Mouse (Mus musculus) urinary bladder, adult 2 months (tissue): ENCODE data around the gene Capn8. TPM values are rescaled to one million over a fixed set of nuclear protein-coding genes. Genes with fewer than 3 reads are reported as not detected.

Experiments
- DNase-seq: peaks from one replicate; pipeline ENCODE4 v3.0.0; 2022; ENCODE audit warnings: low spot score
- polyA plus RNA-seq: library from polyadenylated mRNA; depleted of rRNA; stranded (reverse); fragments of >200 nt; gene quantifications from 2 replicates; pipeline ENCODE4 v1.2.3, GENCODE M21; 2012; rRNA removed

The Capn8 gene
- 0.07 and 0.09 TPM in 2 replicates for polyA plus RNA-seq

GRCm38 (mm10) chr1:182564408-182565120 lies at the start of gene Capn8:
Gene Capn8 (plus strand): TSS chr1:182565007.
- DNase-seq, result no peak

GRCm38 (mm10) chr1:182516758-182517676 lies 47.8 kb upstream of the Capn8 start, which contains the start of gene Capn2:
Gene Capn2 (minus strand): TSS chr1:182517608.
- DNase-seq, result peak; percentile 85

- DNase-seq, result no peak
Observed at GRCm38 (mm10) chr1:182517677-182518011, 47.2 kb upstream of the Capn8 start.

- no peak for DNase-seq
Observed at GRCm38 (mm10) chr1:182518143-182518680, 46.6 kb upstream of the Capn8 start.

- no peak for DNase-seq
Observed at GRCm38 (mm10) chr1:182518811-182519210, 46.0 kb upstream of the Capn8 start.

GRCm38 (mm10) chr1:182519341-182519740 lies 45.5 kb upstream of the Capn8 start:
- no peak for DNase-seq

- DNase-seq, result no peak
Observed at GRCm38 (mm10) chr1:182520091-182520937, 44.5 kb upstream of the Capn8 start.

- no peak for DNase-seq
Observed at GRCm38 (mm10) chr1:182520938-182521500, 43.8 kb upstream of the Capn8 start.

- peak; percentile 2 for DNase-seq
Observed at GRCm38 (mm10) chr1:182522961-182523360, 41.8 kb upstream of the Capn8 start.

- no peak for DNase-seq
Observed at GRCm38 (mm10) chr1:182523692-182524091, 41.1 kb upstream of the Capn8 start.

GRCm38 (mm10) chr1:182525601-182526000 lies 39.2 kb upstream of the Capn8 start:
- DNase-seq, result no peak

- no peak for DNase-seq
Observed at GRCm38 (mm10) chr1:182527261-182527766, 37.5 kb upstream of the Capn8 start.

- DNase-seq, result peak; percentile 63
Observed at GRCm38 (mm10) chr1:182527921-182528858, 36.6 kb upstream of the Capn8 start.

- no peak for DNase-seq
Observed at GRCm38 (mm10) chr1:182533583-182533982, 31.2 kb upstream of the Capn8 start.

GRCm38 (mm10) chr1:182535080-182535481 lies 29.7 kb upstream of the Capn8 start:
- DNase-seq, result no peak

- no peak for DNase-seq
Observed at GRCm38 (mm10) chr1:182539023-182539940, 25.5 kb upstream of the Capn8 start.

- DNase-seq, result no peak
Observed at GRCm38 (mm10) chr1:182542110-182542509, 22.7 kb upstream of the Capn8 start.

- no peak for DNase-seq
Observed at GRCm38 (mm10) chr1:182543136-182543535, 21.7 kb upstream of the Capn8 start.

- no peak for DNase-seq
Observed at GRCm38 (mm10) chr1:182543906-182544305, 20.9 kb upstream of the Capn8 start.
